Mouse (Mus musculus) B cell, adult 67 days (primary cell): Measurements from ENCODE around the gene Per2. TPM values are rescaled to one million over a fixed set of nuclear protein-coding genes. Genes with fewer than 3 reads are reported as not detected.

Experiments
- total RNA-seq, 2 experiments: library from RNA; stranded (reverse); gene quantifications; 4 replicates each; pipeline ENCODE4 v1.2.4; 2023

Gene Per2
- total RNA-seq, result 10 to 100 TPM; 25.0 to 25.3 TPM

GRCm38 (mm10) chr1:91459059-91459809, at the start of gene Per2:
TSS of gene Per2 (minus strand) at chr1:91459324.

GRCm38 (mm10) chr1:91494457-91495140, 35.5 kb upstream of the Per2 start, which contains the start of gene Traf3ip1:
TSS of gene Traf3ip1 (plus strand) at chr1:91494647.

GRCm38 (mm10) chr1:91413898-91414594, 45.1 kb downstream of the Per2 start, which contains the start of gene Hes6:
TSS of gene Hes6 (minus strand) at chr1:91414038.

GRCm38 (mm10) chr1:91398260-91399062, 60.7 kb downstream of the Per2 start, which contains the start of gene Ilkap:
TSS of gene Ilkap (minus strand) at chr1:91398815.

GRCm38 (mm10) chr1:91366215-91367108, 92.7 kb downstream of the Per2 start, which contains the start of gene Erfe:
TSS of gene Erfe (plus strand) at chr1:91366430.

Other genes starting within 250 kb of the Per2 start
- gene Ube2f, start 209.0 kb downstream of the Per2 start, total RNA-seq, result 10 to 100 TPM; 50.8 to 66.0 TPM
- gene Scly, start 161.0 kb downstream of the Per2 start, total RNA-seq, result 10 to 100 TPM; 28.1 to 40.0 TPM
- gene Espnl, start 137.2 kb downstream of the Per2 start, total RNA-seq, result under 1 TPM in 1 of 2 experiments, not detected in 1; 0.39 TPM
- gene Klhl30, start 108.3 kb downstream of the Per2 start, total RNA-seq, result not detected
- gene Erfe, start 92.9 kb downstream of the Per2 start, total RNA-seq, result not detected
- 100 to 1,000 TPM; 115 to 116 TPM for gene Ilkap, start 60.5 kb downstream of the Per2 start, total RNA-seq
- gene Hes6, start 45.3 kb downstream of the Per2 start, total RNA-seq, result 10 to 100 TPM; 35.1 to 49.2 TPM
- 10 to 100 TPM in 1 of 2 experiments, 1 to 10 TPM in 1; 8.4 to 10.5 TPM for gene Traf3ip1, start 35.3 kb upstream of the Per2 start, total RNA-seq
- gene Asb1, start 81.2 kb upstream of the Per2 start, total RNA-seq, result 10 to 100 TPM; 13.9 to 17.7 TPM